Comparison of ENCODE assay signal across 8 mouse cellular contexts in genomic region chr10:58651270-58652042, GRCm38 (mm10). TPM values are rescaled to one million over a fixed set of nuclear protein-coding genes. Genes with fewer than 3 reads are reported as not detected.
DNase-seq lines count a peak whose midpoint lies in the region; ATAC-seq and TF ChIP-seq lines count a peak whose summit lies in the region.

No protein-coding gene starts in this region.

- H3K4me3 ChIP-seq in forebrain, embryonic 12.5 days (replicated peaks), result peak overlapping the region; percentile 0; the same call in 1 of the 2 replicates
- no peak overlapping the region for H3K4me3 ChIP-seq in limb, embryonic 11.5 days (ENCODE audit: low read depth, low read length)
- H3K4me3 ChIP-seq in small intestine, adult 2 months (ENCODE audit: low read depth, low read length), result peak overlapping the region; percentile 33

- no peak overlapping the region for H3K27ac ChIP-seq in forebrain, embryonic 12.5 days
- 0 out of 2 replicates have a peak overlapping the region, but pooled peaks have one; percentile 18 for H3K27ac ChIP-seq in limb, embryonic 11.5 days (replicated peaks; ENCODE audit: low read depth, low read length)
- 0 out of 2 replicates have a peak overlapping the region, but pooled peaks have one; percentile 31 for H3K27ac ChIP-seq in small intestine, adult 2 months (ENCODE audit: insufficient read depth, low read depth, low read length)

- peaks cover 28% of the 10 kb centered on the region for H3K4me1 ChIP-seq in forebrain, embryonic 12.5 days
- H3K4me1 ChIP-seq in limb, embryonic 11.5 days (ENCODE audit: control insufficient read depth, insufficient read depth, low read length), result peaks cover 4% of the 10 kb centered on the region; the same call in 1 of the 2 replicates
- H3K4me1 ChIP-seq in small intestine, adult 2 months (ENCODE audit: control insufficient read depth, insufficient read depth, insufficient read length, low read length), result peaks cover 11% of the 10 kb centered on the region

- DNase-seq in thymus, postnatal 14 days, result peak; percentile 14
- no peak for DNase-seq in thymus, postnatal 25 days
- peak; percentile 70 for DNase-seq in limb, embryonic 11.5 days (ENCODE audit: low spot score)
- DNase-seq in adrenal gland, adult (ENCODE audit: inconsistent age in 2 of 2, low spot score in 1 of 2), result no peak
- DNase-seq in layer of hippocampus, postnatal 36 days, result no peak

- no peak for TF ChIP-seq POLR2A in small intestine, adult 2 months (IDR thresholded peaks at IDR 0.05; ENCODE audit: low read depth, low read length)

- peaks cover 3% of the 10 kb centered on the region; the same call in 1 of the 2 replicates for H3K9me3 ChIP-seq in forebrain, embryonic 12.5 days
- H3K9me3 ChIP-seq in limb, embryonic 11.5 days (ENCODE audit: control insufficient read depth, low read length), result no peaks in the 10 kb centered on the region

- H3K27me3 ChIP-seq in forebrain, embryonic 12.5 days, result peaks cover 64% of the 10 kb centered on the region
- no peaks in the 10 kb centered on the region for H3K27me3 ChIP-seq in limb, embryonic 11.5 days (ENCODE audit: control insufficient read depth, insufficient read depth, low read length)
- no peaks in the 10 kb centered on the region for H3K27me3 ChIP-seq in small intestine, adult 2 months (ENCODE audit: control insufficient read depth, insufficient read depth, low read length)

- WGBS in forebrain, embryonic 12.5 days, result 2% methylated on average over 22 of the region's 22 CpGs
- WGBS in limb, embryonic 11.5 days, result under 1% methylated on average over 22 of the region's 22 CpGs
- WGBS in small intestine, adult 2 months, result 7% methylated on average over 22 of the region's 22 CpGs

- no peaks in the 10 kb centered on the region for H3K36me3 ChIP-seq in forebrain, embryonic 12.5 days (replicated peaks)
- H3K36me3 ChIP-seq in limb, embryonic 11.5 days (ENCODE audit: control insufficient read depth, insufficient read depth, low read length), result no peaks in the 10 kb centered on the region
- no peaks in the 10 kb centered on the region for H3K36me3 ChIP-seq in small intestine, adult 2 months (ENCODE audit: control insufficient read depth, insufficient read depth, low read length)

- peak overlapping the region; percentile 39 for H3K4me2 ChIP-seq in forebrain, embryonic 12.5 days
- H3K4me2 ChIP-seq in limb, embryonic 11.5 days (ENCODE audit: low read depth, severe bottlenecking), result peak overlapping the region; percentile 43

- TF ChIP-seq CTCF in small intestine, adult 2 months (IDR thresholded peaks at IDR 0.05; ENCODE audit: extremely low read depth, insufficient read length, insufficient replicate concordance, low read depth, low read length), result 0 out of 2 replicates have a peak, but pooled peaks have one; percentile 13

- ATAC-seq in forebrain, embryonic 12.5 days (ENCODE audit: low FRiP score), result peak; percentile 84
- no peak for ATAC-seq in limb, embryonic 11.5 days (ENCODE audit: insufficient number of reproducible peaks, low FRiP score, low TSS enrichment, low read depth)
- ATAC-seq in cerebellum, adult (ENCODE audit: insufficient number of reproducible peaks, low FRiP score, low TSS enrichment), result no peak

- H3K9ac ChIP-seq in forebrain, embryonic 12.5 days, result no peak overlapping the region
- H3K9ac ChIP-seq in limb, embryonic 11.5 days (ENCODE audit: low read length), result peak overlapping the region; percentile 5; the same call in 1 of the 2 replicates

RNA-seq across cellular contexts. Expression of gene Edar, which starts 24.0 kb away (rescaled TPM):
- polyA plus RNA-seq in forebrain, embryonic 12.5 days (2016; fragmentation: Nextera tagmentation; extraction: Ambion mirVana), result 0.83 and 0.93 TPM in 2 replicates
- polyA plus RNA-seq in limb, embryonic 11.5 days (2014; fragmentation: Nextera tagmentation; extraction: Ambion mirVana), result 2.5 and 3.0 TPM in 2 replicates
- polyA plus RNA-seq in small intestine, adult 2 months (2012; rRNA removed), result 0.29 and 0.52 TPM in 2 replicates
- under 1 TPM; 0.20 to 0.30 TPM for total RNA-seq in layer of hippocampus, postnatal 36 days (2021)

Comparison
In these comparisons a context has a peak if more than half of its experiments do, and no peak if none do; other contexts are left out.
1. DNase-seq: peak in thymus, postnatal 14 days (single experiment) and limb, embryonic 11.5 days (single experiment); none in thymus, postnatal 25 days (single experiment), adrenal gland, adult (0 of 2) and layer of hippocampus, postnatal 36 days (0 of 2).